Mouse (Mus musculus) ovary, adult 10 weeks (tissue): Measurements from ENCODE around the gene Tm9sf1. TPM values are rescaled to one million over a fixed set of nuclear protein-coding genes. Genes with fewer than 3 reads are reported as not detected.

Source experiments
- polyA plus RNA-seq: library from polyadenylated mRNA; stranded (reverse); fragments of 350-450 nt; fragmentation: Illumina TruSeq; extraction: RNeasy Lipid Tissue Mini Kit (QIAGEN cat#74804); gene quantifications from one replicate; pipeline ENCODE4 v1.2.3, GENCODE M21; 2014

The Tm9sf1 gene
- 44.3 TPM for polyA plus RNA-seq

DNA sequence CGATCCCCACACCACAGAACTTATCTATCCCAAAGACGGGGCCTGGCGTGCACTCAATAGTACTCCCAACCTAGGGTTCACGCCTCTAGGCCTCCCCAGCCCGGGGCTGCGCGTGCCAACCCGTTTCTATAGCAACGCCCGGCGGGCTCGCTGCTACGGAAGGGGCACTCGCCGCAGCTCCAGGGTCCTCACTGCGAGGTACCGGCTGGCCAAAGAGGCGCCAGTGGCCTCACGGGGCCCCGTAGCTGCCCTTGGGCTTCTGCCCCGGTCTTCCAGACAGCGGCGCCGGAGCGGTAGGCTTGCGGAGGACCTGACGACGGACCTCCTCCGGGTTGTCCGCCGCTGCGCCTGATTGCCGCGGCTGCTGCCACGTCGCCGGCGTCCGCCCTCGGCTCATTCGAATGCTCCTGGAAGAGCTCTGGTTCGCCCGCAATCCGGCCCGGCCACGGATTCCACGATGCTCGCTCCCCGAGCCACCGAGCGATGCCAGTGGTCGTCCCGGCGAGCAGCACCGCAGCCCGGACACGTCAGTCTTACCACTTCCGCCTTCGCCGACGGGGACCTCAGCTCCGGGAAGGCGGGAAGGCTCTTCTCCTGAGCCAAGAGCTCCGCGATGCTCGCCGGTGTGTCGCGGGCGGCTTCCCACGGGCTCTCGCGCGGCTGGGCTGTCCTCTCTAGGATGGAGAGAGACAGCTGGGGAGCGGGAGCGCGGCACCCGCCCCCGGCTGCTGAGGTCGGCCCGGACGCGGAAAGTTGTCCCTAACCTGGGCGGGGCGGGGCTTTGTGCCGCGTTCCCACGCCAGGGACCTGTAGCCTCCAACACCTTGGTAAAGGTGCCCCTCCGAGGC lies at the start of gene Tm9sf1:
Gene Tm9sf1, minus strand, starts transcription at position 747 of the 848 bp plus-strand sequence.

DNA sequence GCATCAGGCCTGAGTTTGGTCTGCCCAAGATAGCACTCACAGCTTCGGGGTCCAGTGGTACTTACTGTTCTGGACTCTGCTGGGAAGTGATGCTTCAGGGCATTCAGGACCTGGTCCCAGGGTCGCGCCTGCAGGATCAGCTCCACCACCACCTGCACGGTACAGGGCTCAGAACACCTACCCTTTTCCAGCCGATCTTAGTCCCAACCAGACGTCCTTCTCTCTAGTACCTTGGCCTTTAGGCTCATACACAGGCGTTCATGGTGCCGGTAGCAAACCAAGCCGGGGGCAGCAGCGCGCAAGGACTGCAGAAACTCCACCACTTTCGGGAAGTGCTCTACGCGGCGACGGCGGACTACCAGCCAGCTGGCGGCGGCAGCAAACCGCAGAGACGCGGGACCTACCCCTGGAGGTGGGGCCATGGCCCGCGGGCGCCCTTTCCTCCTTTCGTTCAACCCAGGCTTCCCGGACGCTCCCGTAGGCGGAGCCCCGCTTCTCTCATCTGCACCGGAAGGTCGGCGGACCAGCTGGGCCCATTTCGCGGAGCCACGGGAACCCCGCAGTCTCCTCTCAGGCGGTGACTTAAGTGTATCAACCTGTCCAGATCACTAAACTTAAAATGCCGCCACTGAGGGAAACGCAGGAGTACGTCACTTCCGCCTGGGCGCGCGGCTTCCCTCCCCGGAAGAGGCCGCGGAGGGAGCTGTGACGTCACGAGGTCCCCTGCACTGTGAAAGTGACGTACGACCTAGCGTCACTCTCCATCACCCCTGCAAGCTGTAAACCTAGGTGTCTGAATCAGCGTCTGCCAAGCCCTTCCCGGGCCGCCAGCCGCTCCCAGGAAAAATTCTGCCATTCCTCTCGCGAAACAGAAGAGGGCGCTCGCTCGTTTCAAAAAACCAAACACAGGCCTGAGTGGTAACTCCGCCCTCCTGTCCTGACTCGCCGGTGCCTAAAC lies 37.8 kb upstream of the Tm9sf1 start, which contains the start of gene Tinf2:
Gene Tinf2, minus strand, starts transcription at position 661 of the 958 bp plus-strand sequence.

DNA sequence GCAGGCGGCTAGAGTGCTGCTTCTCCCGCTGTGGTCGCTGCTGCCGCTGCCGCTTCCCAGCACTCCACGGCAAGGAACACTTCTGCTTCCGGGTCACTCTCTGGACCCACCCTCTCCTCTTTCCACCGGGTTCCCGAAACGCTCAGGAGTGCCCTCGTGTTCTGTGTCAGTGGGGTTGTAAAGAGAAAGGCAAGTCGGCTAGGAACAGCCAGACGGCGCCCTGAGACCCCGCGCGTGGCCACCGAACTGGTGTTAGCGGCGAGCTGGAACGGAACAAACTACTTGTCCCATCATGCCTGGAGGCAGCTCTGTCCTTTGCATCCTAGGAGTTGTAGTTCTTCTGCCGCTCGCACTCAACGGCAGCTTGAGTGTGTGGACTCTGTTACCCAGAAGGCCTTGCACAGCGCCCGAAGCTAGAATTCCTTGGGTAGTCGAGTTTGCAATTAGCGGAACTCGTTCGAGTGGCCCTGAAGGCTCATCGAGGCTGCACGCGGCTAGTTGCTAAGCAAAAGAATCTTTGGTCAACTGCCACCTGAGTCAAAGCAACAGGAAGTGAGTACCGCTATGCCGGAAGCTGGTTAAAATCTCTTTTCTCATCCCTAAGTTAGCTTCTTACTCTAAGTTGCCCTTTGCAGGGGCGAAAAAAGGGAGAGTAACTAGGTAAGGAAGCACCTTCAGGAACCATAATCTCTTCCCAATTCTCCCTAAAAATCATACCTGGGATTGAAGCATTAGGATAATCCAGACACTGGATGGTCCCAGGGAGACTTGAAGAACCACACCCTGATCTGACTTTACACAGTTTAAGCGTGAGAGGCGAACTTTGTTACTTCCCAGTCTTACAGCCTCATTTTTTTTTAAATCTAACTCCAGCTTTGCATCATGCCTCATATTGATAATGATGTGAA lies 28.5 kb upstream of the Tm9sf1 start, which contains the start of the genes Gmpr2 and Nedd8:
Gene Gmpr2, plus strand, starts transcription at position 109 of the 908 bp plus-strand sequence.
Gene Nedd8, minus strand, starts transcription at position 292 of the 908 bp plus-strand sequence.

DNA sequence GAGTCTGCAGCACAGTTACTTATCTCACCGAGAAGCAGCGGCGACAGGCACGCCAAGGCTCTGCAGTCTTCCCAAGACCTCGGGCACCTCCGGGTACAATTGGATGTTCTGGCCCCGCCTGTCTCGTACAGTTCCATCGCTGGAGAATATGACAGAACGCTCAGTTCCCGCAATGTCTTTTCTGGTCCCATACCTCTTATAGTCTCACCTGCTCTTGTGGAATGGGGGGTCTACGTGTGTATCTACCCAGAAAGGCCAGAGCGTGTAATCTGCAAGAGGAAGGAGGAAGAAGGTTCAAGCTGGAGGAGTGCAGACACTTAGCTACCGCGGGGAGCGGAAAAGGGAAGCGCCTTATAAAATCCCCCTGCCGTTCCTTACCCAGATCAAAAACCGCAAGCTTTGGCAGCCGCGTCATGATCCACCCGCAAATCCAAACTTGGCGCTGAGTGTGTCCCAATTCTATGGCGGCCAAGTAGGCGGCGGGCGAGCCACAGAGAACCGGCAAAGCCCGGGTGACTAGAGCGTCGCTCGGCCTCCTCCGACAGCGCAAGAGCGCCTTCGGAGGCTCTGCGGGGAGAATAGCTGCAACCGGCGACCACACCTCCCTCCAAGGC lies 16.5 kb upstream of the Tm9sf1 start, which contains the start of gene Mdp1:
Gene Mdp1, minus strand, starts transcription at position 549 of the 614 bp plus-strand sequence.

DNA sequence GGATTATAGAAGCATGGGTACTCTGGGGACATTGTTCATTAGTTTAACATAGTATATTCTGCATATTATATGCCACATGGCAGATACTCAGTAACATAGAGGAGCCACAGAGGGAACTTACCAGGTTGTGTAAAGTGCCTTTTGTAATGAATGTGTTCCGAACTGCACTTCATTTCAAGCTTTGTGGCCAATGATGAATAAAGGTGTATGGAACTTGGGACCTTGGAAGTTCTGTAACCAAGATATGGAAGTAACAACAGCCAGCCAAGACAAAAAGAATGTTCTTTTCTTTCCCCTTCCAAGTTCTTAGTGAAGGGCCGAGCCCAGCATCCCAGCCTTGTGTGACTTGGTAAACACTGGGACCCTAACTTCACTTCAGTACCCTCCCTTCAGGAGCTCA lies 6.3 kb upstream of the Tm9sf1 start, which contains the start of gene Tssk4:
Gene Tssk4, plus strand, starts transcription at position 301 of the 400 bp plus-strand sequence.

DNA sequence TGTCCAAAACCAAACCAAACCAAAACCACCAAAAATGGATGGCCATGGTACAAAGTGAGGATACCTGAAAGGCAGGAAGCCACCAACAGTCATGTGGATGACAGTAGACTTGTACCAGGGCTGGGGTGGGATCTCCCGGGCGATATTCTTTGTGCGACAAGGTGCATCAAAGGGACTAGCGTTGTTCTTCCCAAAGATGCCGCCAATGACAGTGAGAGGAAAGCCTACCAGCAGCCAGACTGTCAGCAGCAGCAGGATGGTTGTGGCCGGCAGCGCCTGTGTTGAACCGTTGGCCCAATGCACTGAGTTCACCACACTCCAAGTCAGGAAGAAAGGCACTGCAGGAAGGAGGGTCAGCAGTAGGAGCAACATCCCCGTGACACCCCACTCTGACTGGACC lies 5.8 kb downstream of the Tm9sf1 start, which contains the start of gene Gm49378:
Gene Gm49378, minus strand, starts transcription at position 101 of the 400 bp plus-strand sequence.

DNA sequence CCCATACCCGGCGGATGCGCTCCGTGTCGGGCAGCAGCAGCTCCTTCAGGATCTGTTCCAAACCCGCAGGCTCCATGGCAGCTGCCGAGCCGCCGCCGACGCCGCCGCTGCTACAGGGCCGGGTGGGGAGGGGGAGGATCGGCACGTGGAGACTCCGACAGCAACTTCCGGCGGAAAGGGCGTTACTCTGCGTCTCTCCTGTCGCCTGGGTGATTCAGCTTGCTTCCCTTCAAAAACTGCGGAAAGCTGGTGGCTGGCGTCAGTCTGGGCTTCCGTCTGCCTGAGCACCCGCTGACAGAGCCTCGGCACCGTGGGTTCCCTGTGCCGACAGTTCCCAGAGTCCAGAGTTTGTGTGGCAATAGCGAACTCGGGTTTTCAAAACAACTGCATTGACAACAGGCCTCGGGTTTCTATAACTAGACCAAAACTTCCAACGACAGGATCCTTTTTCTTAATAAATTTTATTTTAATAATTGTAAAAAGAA lies 8.0 kb downstream of the Tm9sf1 start, which contains the start of gene Ipo4:
Gene Ipo4, minus strand, starts transcription at position 435 of the 485 bp plus-strand sequence.

DNA sequence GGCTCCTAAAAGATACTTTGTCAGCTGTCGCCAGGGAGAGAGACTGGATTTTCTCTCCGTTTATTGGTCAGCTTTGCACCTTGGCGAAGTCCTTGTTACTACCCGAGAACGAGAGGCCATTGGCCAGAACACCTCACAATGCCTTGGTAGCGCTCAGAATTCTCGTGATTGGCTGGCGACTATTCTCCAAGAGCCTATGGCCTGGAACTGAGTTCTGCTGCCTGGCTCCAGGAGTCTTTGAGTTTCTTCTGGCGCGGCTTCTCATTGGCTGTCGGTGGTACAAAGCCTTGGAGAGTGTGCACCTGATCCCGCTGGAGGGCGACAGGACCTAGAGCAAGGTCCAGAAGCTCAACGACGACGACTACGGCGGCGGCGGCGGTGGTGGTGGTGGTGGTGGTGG lies 25.8 kb downstream of the Tm9sf1 start, which contains the start of gene Rec8:
Gene Rec8, plus strand, starts transcription at position 216 of the 400 bp plus-strand sequence.

DNA sequence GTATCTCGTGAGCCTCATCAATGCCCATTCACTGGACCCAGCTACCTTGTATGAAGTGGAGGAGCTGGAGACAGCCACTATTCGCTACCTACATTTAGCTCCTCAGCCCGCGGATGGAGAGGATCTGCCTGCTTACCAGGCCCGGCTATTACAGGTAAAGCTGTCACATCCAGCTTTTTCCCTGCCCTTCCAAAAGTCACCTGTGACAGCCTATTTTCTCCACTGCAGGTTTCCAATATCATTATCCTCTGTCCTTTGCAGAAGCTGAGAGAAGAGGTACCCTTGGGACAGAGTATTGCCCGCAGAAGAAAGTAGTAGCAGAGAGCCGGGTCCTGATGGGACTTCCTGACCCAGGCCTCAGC lies 40.4 kb downstream of the Tm9sf1 start, which contains the start of gene Irf9:
Gene Irf9, plus strand, starts transcription at position 301 of the 362 bp plus-strand sequence.

DNA sequence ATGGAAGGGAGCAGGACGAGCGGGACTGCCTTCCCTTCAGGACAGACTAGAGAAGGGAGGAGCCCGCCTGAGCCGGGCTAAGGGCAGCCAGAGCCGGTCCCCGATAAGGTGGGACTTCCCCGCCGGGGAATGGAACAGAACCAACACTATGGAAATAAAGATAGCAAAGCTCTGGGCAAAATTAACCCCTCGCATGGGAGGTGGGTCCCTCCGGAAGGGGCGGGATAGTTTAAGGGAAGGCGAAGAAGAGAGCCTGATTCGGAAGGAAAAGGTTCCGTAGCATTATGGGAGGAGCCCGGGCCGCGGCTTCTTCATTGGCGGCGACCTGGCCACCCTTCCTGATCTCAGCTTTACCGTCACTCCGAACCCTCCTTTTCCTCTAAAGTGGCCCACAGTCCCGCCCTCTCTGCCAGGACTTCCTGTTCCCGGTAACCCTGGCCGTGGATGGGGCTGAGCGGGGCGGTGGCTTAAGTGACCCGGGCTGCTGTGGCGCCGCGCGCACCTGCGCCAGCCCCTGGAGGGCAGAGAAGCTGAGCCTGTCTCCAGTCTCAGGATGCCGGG lies 52.2 kb downstream of the Tm9sf1 start, which contains the start of gene Rnf31:
Gene Rnf31, plus strand, starts transcription at position 378 of the 561 bp plus-strand sequence.

DNA sequence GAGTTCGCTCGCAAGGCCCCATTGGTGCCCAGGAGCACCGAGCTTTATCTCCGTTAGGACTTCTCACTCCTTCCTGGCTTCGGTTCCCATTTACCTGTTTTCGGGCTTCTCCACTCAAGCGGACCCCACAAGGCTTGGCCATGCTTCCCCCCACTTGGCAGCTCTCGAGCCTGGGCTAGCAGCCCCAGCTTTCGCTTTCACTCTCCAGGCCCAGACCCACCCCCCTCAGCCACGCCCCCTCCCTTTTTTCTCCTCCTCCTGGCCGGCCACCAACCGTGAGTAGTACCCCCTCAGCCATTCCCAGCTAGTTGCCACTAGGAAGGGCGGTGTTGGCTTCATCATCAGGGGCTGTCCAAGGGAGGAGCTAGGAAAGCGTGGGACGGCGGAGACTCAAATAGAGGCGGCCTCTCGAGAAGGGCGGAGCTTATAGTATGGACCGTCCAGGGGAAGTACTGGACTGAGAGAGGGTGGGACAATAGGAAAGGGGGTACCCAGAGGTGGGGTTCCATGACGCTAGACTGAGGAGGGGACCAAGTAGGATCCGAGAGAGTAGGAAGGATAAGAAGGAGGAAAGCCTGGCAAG lies 52.8 kb downstream of the Tm9sf1 start, which contains the start of gene Psme2:
Gene Psme2, minus strand, starts transcription at position 366 of the 583 bp plus-strand sequence.

Other genes starting within 250 kb of the Tm9sf1 start
- gene Dhrs4, start 165.0 kb downstream of the Tm9sf1 start, polyA plus RNA-seq: 25.6 TPM
- gene Carmil3, start 153.2 kb downstream of the Tm9sf1 start, polyA plus RNA-seq: 0.17 TPM
- gene Cpne6, start 133.4 kb downstream of the Tm9sf1 start, polyA plus RNA-seq: not detected
- not detected for gene Nrl, start 118.8 kb downstream of the Tm9sf1 start, polyA plus RNA-seq
- gene Pck2, start 103.5 kb downstream of the Tm9sf1 start, polyA plus RNA-seq: 10.0 TPM
- gene Dcaf11, start 83.8 kb downstream of the Tm9sf1 start, polyA plus RNA-seq: 8.8 TPM
- gene A730061H03Rik, start 83.4 kb downstream of the Tm9sf1 start, polyA plus RNA-seq: not detected
- not detected for gene Fitm1, start 68.2 kb downstream of the Tm9sf1 start, polyA plus RNA-seq
- gene Psme1, start 65.7 kb downstream of the Tm9sf1 start, polyA plus RNA-seq: 115 TPM
- gene Emc9, start 58.5 kb downstream of the Tm9sf1 start, polyA plus RNA-seq: 2.7 TPM
- gene Psme2, start 52.7 kb downstream of the Tm9sf1 start, polyA plus RNA-seq: 87.7 TPM
- 2.5 TPM for gene Rnf31, start 52.1 kb downstream of the Tm9sf1 start, polyA plus RNA-seq
- 37.8 TPM for gene Irf9, start 40.2 kb downstream of the Tm9sf1 start, polyA plus RNA-seq
- 0.77 TPM for gene Rec8, start 25.8 kb downstream of the Tm9sf1 start, polyA plus RNA-seq
- gene Ipo4, start 7.8 kb downstream of the Tm9sf1 start, polyA plus RNA-seq: 11.5 TPM
- 0.60 TPM for gene Gm49378, start 5.9 kb downstream of the Tm9sf1 start, polyA plus RNA-seq
- not detected for gene Tssk4, start 6.4 kb upstream of the Tm9sf1 start, polyA plus RNA-seq
- 13.6 TPM for gene Mdp1, start 16.7 kb upstream of the Tm9sf1 start, polyA plus RNA-seq
- 28.1 TPM for gene Gmpr2, start 28.1 kb upstream of the Tm9sf1 start, polyA plus RNA-seq
- gene Nedd8, start 28.3 kb upstream of the Tm9sf1 start, polyA plus RNA-seq: 46.6 TPM
- gene Tinf2, start 38.0 kb upstream of the Tm9sf1 start, polyA plus RNA-seq: 11.2 TPM
- not detected for gene Tgm1, start 70.1 kb upstream of the Tm9sf1 start, polyA plus RNA-seq
- gene Rabggta, start 78.5 kb upstream of the Tm9sf1 start, polyA plus RNA-seq: 0.40 TPM
- gene Dhrs1, start 101.9 kb upstream of the Tm9sf1 start, polyA plus RNA-seq: 8.2 TPM
- 6.1 TPM for gene Nop9, start 101.9 kb upstream of the Tm9sf1 start, polyA plus RNA-seq
- not detected for gene Cideb, start 114.7 kb upstream of the Tm9sf1 start, polyA plus RNA-seq
- not detected for gene Ltb4r2, start 117.6 kb upstream of the Tm9sf1 start, polyA plus RNA-seq
- gene Ltb4r1, start 122.2 kb upstream of the Tm9sf1 start, polyA plus RNA-seq: not detected
- not detected for gene Adcy4, start 140.3 kb upstream of the Tm9sf1 start, polyA plus RNA-seq
- gene Ripk3, start 145.1 kb upstream of the Tm9sf1 start, polyA plus RNA-seq: not detected
- 3.0 TPM for gene Nfatc4, start 179.3 kb upstream of the Tm9sf1 start, polyA plus RNA-seq
- 1.1 TPM for gene Nynrin, start 210.2 kb upstream of the Tm9sf1 start, polyA plus RNA-seq
- gene Cbln3, start 240.6 kb upstream of the Tm9sf1 start, polyA plus RNA-seq: 0.14 TPM
- gene Khnyn, start 241.1 kb upstream of the Tm9sf1 start, polyA plus RNA-seq: 13.0 TPM